Mouse (Mus musculus) midbrain, embryonic 10.5 days (tissue): ENCODE measurements around the gene Eme2. TPM values are rescaled to one million over a fixed set of nuclear protein-coding genes. Genes with fewer than 3 reads are reported as not detected.

Source experiments
- DNase-seq: peaks from one replicate; pipeline ENCODE4 v3.0.0-alpha.2; 2017; ENCODE audit warnings: low spot score
- H3K27ac ChIP-seq: fragments of 300-500 bp; sonication (generic); replicated peaks from 2 replicates; pipeline ENCODE4 v1.5.1; 2016; ENCODE audit warnings: mild to moderate bottlenecking
- H3K27me3 ChIP-seq: fragments of 300-500 bp; sonication (generic); 2 replicates; pipeline ENCODE4 v1.6.1; 2016; ENCODE audit warnings: low read depth, mild to moderate bottlenecking; ENCODE audit not compliant: poor library complexity, severe bottlenecking
- H3K36me3 ChIP-seq: fragments of 300-500 bp; sonication (generic); 2 replicates; pipeline ENCODE4 v1.6.1; 2016; ENCODE audit warnings: mild to moderate bottlenecking, moderate library complexity
- H3K4me1 ChIP-seq: fragments of 300-500 bp; sonication (generic); 2 replicates; pipeline ENCODE4 v1.6.1; 2016
- H3K4me3 ChIP-seq: fragments of 300-500 bp; sonication (generic); 2 replicates; pipeline ENCODE4 v1.5.1; 2016; ENCODE audit warnings: mild to moderate bottlenecking, moderate library complexity
- H3K9me3 ChIP-seq: fragments of 300-500 bp; sonication (generic); replicated peaks from 2 replicates; pipeline ENCODE4 v1.6.1; 2016; ENCODE audit warnings: mild to moderate bottlenecking
- WGBS: fragments of 180-500 bp; shearing (Covaris S2); methylation state at CpG from one replicate; pipeline ENCODE4 v1.1.7; 2016; 5-methylcytosine and 5-hydroxymethylcytosine counted together
- polyA plus RNA-seq: library from polyadenylated mRNA; unstranded; fragments of >200 nt; fragmentation: Nextera tagmentation; extraction: Ambion mirVana; gene quantifications from 2 replicates; pipeline ENCODE4 v1.2.1, GENCODE M21; 2016

Gene Eme2
- polyA plus RNA-seq, 1 experiment from 2014 or later: 28.9 TPM

DNA sequence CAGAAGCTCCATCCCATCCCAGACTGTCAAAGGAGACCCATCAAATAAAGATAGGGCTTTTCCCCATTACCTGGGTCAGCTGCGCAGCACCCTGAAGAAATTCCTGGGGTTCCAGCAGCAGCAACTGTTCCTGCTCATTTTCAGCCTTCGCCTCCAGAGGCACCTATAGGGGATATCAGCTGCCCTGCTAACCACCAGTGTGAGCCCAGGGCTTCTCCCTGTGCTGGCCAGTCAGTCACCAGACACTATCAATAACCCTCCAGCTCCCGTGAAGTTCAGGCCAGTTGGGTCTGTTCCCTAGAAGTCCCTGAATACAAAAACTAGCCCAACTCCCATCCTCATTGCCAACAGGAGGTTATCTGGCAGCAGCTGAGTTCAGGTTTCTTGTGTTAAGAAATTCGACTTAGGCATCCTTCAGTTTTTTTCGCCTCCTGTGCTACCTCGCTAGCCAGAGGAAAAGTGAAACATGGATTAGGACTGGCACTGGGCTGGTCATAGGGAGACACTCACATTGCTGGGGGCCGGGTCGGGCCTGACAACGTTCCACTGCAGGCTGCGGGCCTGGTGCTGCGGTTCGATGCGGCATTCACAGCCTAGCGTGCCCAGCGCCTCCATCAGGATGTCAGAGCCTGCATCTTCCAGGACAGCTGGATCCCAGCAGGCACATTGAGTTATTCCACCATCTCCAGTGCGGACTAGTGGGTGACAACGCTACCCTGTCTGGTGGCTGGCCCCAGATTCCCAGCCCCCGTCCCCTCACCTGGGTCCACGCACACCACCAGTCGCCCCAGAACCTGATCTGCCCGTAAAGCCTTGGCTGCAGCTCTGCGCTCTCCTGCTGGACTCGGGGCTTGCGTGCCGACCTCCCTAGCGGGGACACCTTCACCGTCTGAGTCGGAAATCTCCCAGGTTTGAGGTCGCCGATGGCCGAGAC lies 559 bp downstream of the Eme2 start:
- WGBS: 11% methylated on average over 31 of the region's 31 CpGs
- Histone ChIP-seq H3K27me3 (no peaks in the 10 kb centered on the region), H3K4me1 (peaks cover 48% of the 10 kb centered on the region), H3K9me3 (no peaks in the 10 kb centered on the region), H3K36me3 (peaks cover 72% of the 10 kb centered on the region), H3K27ac (peak overlapping the region; percentile 91), H3K4me3 (peak overlapping the region; percentile 91)
- DNase-seq: no peak

DNA sequence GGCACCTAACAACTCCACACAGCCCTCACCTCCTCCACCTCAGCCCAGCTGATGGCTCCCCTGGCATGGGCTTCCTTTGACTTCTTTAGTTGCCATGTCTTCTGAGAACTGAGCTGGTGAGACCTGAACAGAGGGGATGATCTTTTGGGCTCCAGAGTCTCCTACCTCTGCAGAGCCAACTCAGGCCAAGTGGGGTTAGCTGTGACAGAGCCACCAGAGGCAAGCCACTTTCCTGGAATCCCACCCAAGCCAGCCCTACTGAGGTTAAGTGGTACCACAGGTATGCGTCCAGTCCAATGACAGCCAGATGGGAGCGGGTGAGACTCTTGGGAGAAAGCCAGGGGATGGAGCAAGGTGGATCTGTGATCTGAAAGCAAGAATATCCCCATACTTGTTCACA lies 1.6 kb downstream of the Eme2 start:
- peaks cover 70% of the 10 kb centered on the region for H3K36me3 ChIP-seq
- peak overlapping the region; percentile 91; the same call in 1 of the 2 replicates for H3K4me3 ChIP-seq
- WGBS: 81% methylated on average over 2 of the region's 2 CpGs

DNA sequence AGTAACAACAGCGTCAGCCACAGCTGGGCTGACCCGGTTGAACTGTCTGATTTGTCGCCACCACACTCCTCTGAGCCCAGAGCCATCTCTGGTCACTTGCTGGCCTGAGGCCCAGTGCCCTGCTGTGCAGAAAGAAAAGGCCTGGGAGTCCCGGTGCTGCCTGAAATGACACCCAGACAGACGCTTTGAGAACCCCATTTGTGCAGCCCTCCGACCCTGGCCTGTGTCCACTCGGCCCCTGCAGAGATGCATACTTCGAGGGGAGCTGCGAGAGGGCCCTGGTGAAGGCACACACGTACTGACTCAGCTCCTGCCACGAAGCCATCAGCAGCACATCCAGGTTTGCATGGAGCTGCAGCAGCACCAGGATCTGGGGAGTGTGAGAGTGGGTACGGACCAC lies 2.1 kb downstream of the Eme2 start:
- no peaks in the 10 kb centered on the region for H3K9me3 ChIP-seq
- peak overlapping the region; percentile 91; the same call in 1 of the 2 replicates for H3K4me3 ChIP-seq
- no peaks in the 10 kb centered on the region for H3K27me3 ChIP-seq
- 92% methylated on average over 12 of the region's 12 CpGs for WGBS
- DNase-seq: no peak
- H3K36me3 ChIP-seq: peaks cover 65% of the 10 kb centered on the region
- no peak overlapping the region for H3K27ac ChIP-seq
- peaks cover 49% of the 10 kb centered on the region for H3K4me1 ChIP-seq

More for the DNA sequence above, 1.6 kb downstream of the Eme2 start:
- Histone ChIP-seq H3K4me1 (peaks cover 49% of the 10 kb centered on the region), H3K9me3 (no peaks in the 10 kb centered on the region), H3K27me3 (no peaks in the 10 kb centered on the region), H3K27ac (no peak overlapping the region)
- no peak for DNase-seq

DNA sequence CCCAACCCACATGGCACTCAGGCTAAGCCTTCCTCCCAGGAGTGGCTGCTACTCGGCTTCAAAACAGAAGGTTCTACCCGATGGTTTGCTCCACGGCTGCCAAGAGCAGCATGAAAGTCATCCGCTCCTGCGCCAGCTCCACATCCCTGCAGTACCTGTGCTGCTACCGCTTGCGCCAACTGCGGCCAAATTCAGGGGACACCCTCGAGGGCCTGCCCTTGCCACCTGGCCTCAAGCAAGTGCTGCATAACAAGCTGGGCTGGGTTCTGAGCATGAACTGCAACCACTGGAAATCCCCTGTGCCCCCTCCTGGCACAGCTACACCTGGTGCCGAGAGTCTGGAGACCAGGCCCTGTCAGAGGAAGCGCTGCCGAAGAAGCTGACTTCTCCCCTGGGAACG lies 3.6 kb downstream of the Eme2 start:
- WGBS: 89% methylated on average over 13 of the region's 13 CpGs

DNA sequence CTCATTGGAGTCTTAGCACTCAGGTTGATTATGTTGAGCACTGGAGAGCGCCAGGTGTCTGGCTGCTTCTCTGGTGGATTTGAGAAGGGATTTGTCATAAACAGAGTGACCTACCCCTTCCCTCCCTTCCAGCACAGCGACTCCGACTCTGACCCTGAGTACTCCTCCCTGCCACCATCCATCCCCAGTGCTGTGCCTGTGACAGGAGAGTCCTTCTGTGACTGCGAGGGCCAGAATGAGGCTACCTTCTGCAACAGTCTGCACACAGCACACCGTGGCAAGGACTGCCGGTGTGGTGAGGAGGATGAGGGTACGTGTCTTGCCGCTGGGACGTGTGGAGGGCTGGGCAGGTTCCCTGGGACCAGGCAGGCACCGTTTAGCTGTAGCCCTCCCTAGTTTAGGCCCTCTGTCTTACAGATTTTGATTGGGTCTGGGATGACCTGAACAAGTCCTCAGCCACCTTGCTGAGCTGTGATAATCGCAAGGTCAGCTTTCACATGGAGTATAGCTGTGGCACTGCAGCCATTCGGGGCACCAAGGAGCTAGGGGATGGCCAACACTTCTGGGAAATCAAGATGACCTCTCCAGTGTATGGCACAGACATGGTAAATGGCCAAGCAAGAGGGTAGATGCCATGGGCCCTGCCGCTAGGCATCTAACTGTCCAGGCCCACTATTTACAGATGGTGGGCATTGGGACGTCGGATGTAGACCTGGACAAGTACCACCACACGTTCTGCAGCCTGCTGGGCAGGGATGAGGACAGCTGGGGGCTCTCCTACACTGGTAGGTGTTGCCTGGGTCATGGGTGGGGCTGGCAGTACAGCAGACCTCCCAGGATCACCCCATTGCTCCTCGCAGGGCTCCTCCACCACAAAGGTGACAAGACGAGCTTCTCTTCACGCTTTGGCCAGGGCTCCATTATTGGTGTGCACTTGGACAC lies 4.5 kb downstream of the Eme2 start:
- Histone ChIP-seq H3K4me3 (0 out of 2 replicates have a peak overlapping the region, but pooled peaks have one; percentile 11), H3K27ac (no peak overlapping the region), H3K36me3 (peaks cover 53% of the 10 kb centered on the region), H3K27me3 (no peaks in the 10 kb centered on the region), H3K9me3 (no peaks in the 10 kb centered on the region), H3K4me1 (peaks cover 40% of the 10 kb centered on the region)
- no peak for DNase-seq
- 90% methylated on average over 19 of the region's 19 CpGs for WGBS

More for the DNA sequence above, 3.6 kb downstream of the Eme2 start:
- H3K4me3 ChIP-seq: no peak overlapping the region
- H3K27me3 ChIP-seq: no peaks in the 10 kb centered on the region
- no peak overlapping the region for H3K27ac ChIP-seq
- H3K9me3 ChIP-seq: no peaks in the 10 kb centered on the region
- no peak for DNase-seq
- H3K4me1 ChIP-seq: peaks cover 44% of the 10 kb centered on the region
- peaks cover 53% of the 10 kb centered on the region for H3K36me3 ChIP-seq

DNA sequence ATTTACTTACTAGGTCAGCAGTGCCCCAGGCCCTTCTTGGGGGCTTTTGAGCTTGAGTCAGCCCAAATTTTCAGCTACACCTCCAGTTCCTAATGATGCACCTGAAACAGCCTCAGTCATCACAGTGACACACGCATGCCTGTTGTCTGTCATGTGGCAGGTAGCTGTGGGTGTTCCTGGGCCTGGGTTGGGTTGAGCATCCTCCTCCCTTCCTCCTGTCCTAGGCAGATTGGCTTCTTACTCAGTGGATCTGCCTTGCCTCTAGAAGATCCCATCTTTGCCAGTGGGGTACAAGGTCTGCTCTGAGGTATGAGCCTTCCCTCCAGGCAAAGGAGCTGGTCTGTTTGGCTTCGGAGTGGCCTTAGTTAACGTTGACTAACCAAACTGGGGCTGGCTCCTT lies 6.0 kb downstream of the Eme2 start:
- WGBS: 95% methylated on average over 3 of the region's 3 CpGs
- DNase-seq: no peak

DNA sequence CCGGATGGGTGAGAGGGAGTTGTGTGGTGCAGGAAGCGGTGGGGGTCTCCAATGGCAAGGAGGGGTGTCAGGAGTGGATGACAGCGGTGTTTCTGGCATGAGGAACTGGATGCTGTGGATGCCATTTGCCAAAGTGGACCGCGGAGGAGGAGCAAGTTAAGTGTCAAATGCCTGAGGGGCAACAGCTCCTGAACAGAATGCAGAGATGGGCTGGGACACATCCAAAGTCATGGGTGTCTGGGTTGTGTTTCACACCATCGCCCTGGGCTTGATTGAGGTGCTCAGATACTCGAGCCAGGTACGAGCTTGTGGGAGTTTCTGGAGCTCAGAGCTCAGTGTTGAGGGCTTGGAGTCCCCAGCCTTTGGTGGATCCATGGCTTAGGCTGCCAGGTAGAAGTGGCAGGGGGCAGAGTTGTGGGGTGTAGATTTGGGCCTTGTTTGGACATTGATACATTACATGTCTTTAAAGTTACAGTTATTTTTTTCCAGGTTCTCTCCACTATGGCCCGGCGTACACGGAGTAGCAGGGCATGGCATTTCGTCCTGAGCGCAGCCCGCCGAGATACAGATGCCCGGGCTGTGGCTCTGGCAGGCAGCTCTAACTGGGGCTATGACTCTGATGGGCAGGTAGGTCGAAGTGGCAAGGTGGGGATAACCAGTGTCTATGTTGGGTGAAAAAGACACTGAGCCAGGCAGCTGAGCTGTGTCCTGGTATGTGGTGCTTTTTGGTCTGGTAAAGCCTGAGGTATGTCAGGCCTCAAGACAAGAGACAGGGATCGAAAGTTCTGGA lies 7.4 kb downstream of the Eme2 start:
- 69% methylated on average over 18 of the region's 18 CpGs for WGBS
- Histone ChIP-seq H3K27me3 (no peaks in the 10 kb centered on the region), H3K27ac (peak overlapping the region; percentile 81), H3K4me3 (peak overlapping the region; percentile 72), H3K36me3 (peaks cover 62% of the 10 kb centered on the region), H3K4me1 (peaks cover 32% of the 10 kb centered on the region), H3K9me3 (no peaks in the 10 kb centered on the region)
- no peak for DNase-seq

More for the DNA sequence above, 6.0 kb downstream of the Eme2 start:
- H3K36me3 ChIP-seq: peaks cover 62% of the 10 kb centered on the region
- no peaks in the 10 kb centered on the region for H3K27me3 ChIP-seq
- no peak overlapping the region for H3K4me3 ChIP-seq
- peaks cover 37% of the 10 kb centered on the region for H3K4me1 ChIP-seq
- H3K27ac ChIP-seq: no peak overlapping the region
- no peaks in the 10 kb centered on the region for H3K9me3 ChIP-seq

DNA sequence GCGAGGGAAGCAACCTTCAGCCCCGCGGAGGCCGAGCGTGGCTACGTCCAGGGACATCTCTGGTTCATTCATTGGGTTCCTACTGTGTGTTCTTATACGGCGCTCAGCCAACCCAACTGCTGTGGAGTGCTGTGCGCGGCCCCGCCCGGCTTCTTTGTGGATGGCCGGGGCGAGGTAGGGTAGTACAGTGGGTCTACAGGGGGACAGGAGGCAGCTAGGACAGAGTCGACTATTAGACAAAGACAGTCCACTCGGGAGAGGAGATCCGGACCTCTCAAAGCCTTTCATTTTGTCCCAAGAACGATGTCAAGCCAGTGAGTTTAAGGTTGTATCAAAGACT lies 8.0 kb downstream of the Eme2 start:
- WGBS: 2% methylated on average over 18 of the region's 18 CpGs
- peaks cover 62% of the 10 kb centered on the region for H3K36me3 ChIP-seq

DNA sequence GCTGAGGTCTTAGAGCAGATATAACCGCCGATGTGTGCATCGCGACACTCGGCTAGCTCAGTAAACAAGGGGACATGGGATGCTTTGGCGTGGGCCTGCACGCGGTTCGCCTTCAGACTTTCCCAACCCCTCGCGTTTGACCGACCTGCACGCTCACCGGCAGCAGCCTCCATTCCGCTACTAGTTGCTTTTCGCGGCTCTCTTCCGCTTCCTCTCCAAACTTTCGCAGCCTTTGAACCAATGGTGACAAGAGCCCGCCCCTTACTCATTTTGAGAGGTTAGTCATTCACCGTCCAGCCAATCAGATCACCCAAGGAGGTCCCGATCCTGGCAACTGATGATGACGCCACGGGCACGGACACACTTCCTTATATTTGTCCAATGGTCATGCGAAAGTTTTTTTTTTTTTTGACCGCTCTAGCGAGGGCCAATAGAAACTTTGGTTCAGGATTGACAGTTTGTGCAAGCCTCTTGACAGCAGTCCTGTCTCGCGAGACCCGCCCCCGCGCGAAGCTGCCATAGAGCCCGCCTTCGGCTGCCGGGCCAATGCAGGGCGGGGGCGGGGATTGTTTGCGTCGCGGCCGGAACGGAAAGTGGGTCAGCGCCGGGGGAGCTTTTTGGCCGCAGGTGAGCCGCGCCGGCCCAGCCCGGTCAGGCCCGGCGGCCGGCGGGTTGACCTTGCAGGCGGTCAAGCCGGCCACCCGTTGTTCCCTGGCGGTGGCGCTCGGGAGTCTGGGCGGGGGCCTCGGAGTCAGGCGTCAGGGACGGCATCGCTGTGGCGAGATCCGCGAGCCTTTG lies 8.6 kb downstream of the Eme2 start, which contains the start of the genes Nubp2 and Spsb3:
TSS of gene Nubp2 (minus strand) at position 216 of the 798 bp plus-strand sequence.
TSS of gene Spsb3 (plus strand) at position 510 of the 798 bp plus-strand sequence.
- H3K4me3 ChIP-seq: peak within 1 kb of the TSS; percentile 72
- H3K27ac ChIP-seq: peak within 1 kb of the TSS; percentile 81
- peaks cover 32% of the 10 kb centered on the region for H3K4me1 ChIP-seq

More for the DNA sequence above, 8.0 kb downstream of the Eme2 start:
- Histone ChIP-seq H3K27ac (peak overlapping the region; percentile 81), H3K9me3 (no peaks in the 10 kb centered on the region), H3K27me3 (no peaks in the 10 kb centered on the region), H3K4me1 (peaks cover 32% of the 10 kb centered on the region), H3K4me3 (peak overlapping the region; percentile 72)
- DNase-seq: no peak

DNA sequence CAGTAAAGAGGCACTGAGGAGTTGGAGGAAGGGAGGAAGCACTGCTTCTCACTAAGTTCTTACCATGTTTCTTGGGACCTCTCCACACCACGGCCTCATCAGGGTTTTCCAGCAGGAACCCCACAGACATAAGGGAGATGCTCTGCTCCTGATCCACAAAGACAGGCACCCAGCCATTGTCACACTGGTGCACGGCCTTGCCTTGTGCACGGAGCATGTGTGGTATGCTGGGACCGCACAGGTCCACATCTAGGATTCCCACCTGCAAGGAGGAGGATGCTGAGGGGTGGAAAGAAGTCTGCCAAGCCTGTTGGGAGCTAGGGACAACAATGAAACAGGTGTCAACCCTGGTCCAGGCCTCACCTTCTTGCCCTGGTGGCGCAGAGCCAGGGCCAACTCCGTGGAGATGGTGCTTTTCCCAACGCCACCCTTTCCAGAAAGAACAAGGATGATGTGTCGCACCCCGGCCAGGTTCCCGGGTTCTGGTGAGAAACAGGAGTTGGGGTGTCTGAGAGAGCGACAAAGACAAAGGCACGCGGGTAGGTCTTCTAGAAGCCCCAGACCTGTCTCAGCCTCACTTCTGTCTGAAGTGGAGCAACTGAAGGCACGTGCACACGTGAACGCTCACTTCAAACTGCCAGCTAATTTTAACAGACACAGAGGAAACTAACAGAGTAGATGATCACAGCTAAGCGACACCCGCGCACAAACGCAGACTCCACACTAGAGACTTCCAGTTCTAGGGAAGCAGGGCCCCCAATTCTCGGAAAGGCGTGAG lies 9.3 kb downstream of the Eme2 start:
- peaks cover 32% of the 10 kb centered on the region for H3K4me1 ChIP-seq
- H3K27ac ChIP-seq: peak overlapping the region; percentile 66
- no peak for DNase-seq
- H3K9me3 ChIP-seq: no peaks in the 10 kb centered on the region
- 26% methylated on average over 22 of the region's 22 CpGs for WGBS
- H3K27me3 ChIP-seq: no peaks in the 10 kb centered on the region
- peaks cover 49% of the 10 kb centered on the region for H3K36me3 ChIP-seq
- H3K4me3 ChIP-seq: peak overlapping the region; percentile 72

More for the DNA sequence above, 8.6 kb downstream of the Eme2 start, which contains the start of the genes Nubp2 and Spsb3:
- under 1% methylated on average over 69 of the region's 69 CpGs for WGBS
- Histone ChIP-seq H3K36me3 (peaks cover 56% of the 10 kb centered on the region), H3K27me3 (no peaks in the 10 kb centered on the region), H3K9me3 (no peaks in the 10 kb centered on the region)
- peak; percentile 96 for DNase-seq

DNA sequence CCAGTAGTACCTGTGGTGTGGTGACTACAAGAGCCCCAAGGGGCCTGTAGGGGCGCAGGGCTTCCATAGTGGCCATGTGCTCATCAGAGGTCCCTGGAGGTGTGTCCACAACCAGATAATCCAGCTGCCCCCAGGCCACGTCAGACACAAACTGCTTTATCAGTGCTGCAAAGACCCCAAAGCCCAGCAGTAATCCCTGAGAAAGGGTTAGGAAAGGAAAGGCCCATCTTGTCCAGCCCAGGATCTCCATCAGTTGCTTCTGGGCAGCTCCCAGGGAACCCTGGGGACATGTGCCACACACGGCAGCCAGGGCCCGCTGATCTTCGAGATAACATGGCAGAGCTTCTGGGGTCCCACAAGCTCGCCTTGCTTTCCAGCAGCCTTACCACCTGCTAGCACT lies 10.5 kb downstream of the Eme2 start:
- Histone ChIP-seq H3K4me1 (peaks cover 29% of the 10 kb centered on the region), H3K36me3 (peaks cover 37% of the 10 kb centered on the region), H3K27me3 (no peaks in the 10 kb centered on the region), H3K27ac (no peak overlapping the region), H3K4me3 (peak overlapping the region; percentile 72; the same call in 1 of the 2 replicates), H3K9me3 (no peaks in the 10 kb centered on the region)
- 86% methylated on average over 6 of the region's 6 CpGs for WGBS
- DNase-seq: no peak
